Mouse (Mus musculus) T-helper 17 cell (primary cell): ENCODE results near the gene Skap2.

Experiments
- in situ Hi-C, 2 experiments: fragments of 300-600 bp; cut with MboI, MseI; formaldehyde crosslinking; loops; 1 replicate in 1 of 2; 2 replicates in 1 of 2; pipeline ENCODE4 v1.15.1; 2025; ENCODE audit warnings: high pct_unique_total_duplicates in 2 of 2

Gene Skap2

DNA sequence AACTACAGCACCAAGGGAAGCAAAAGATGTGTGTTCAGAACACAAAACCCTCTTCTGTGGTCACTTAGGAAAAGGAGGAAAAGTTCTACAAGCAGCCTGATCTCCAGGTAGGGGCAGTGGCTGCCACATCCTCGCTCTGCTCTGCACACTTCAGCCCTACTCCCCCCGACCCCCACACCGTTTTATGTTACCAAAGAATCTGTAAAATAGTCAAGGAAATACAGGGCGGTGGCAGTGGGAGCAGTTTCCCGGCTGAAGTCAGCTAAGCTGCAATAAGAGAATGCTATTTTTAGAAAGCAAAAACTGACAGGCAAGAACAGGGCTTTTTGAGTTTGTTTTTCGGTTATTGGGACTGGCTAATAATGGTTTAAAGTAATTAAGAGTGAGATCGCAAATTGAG, 160.8 kb downstream of the Skap2 start:
- in situ Hi-C loops: loop anchor here (10.0 to 25.0 kb wide), 4 partner anchors 257 to 647 kb away; no protein-coding TSS in a partner anchor

GRCm38 (mm10) chr6:51850030-51850817, 162.1 kb downstream of the Skap2 start:
- in situ Hi-C loops: loop anchor here (10.0 to 25.0 kb wide), 4 partner anchors 255 to 645 kb away; no protein-coding TSS in a partner anchor

GRCm38 (mm10) chr6:51849561-51849960, 162.8 kb downstream of the Skap2 start:
- in situ Hi-C loops: loop anchor here in 1 of 2 experiments (10.0 kb wide), 1 partner anchor 375 kb away; the partner anchor contains the start of gene Hoxa7

- in situ Hi-C loops: loop anchor here in 1 of 2 experiments (10.0 kb wide), 1 partner anchor 381 kb away; the partner anchor contains the start of gene Hoxa7
Observed at GRCm38 (mm10) chr6:51844106-51844505, 168.2 kb downstream of the Skap2 start.

GRCm38 (mm10) chr6:51843081-51843480, 169.3 kb downstream of the Skap2 start:
- in situ Hi-C loops: loop anchor here in 1 of 2 experiments (10.0 kb wide), 1 partner anchor 382 kb away; the partner anchor contains the start of gene Hoxa7

GRCm38 (mm10) chr6:51838177-51838576, 174.2 kb downstream of the Skap2 start:
- in situ Hi-C loops: no loop called here

DNA sequence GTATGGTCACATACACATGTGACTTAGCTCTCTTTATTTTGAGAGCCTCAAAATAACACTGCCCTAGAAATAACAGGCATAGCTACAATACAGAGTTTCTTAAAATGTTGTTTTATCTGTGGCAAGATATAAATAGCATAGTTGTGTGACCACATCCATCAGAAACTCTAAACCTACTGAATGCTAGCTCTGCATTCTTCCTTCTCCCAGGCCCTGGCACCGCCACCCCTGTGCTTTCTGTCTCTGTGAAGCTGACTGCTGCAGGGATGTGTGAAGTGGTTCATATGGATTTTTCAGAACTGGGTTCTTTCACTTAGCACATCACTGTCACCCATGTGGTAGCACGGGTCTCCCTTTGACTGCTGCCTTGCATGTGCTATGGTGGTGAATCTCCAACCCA, 179.0 kb downstream of the Skap2 start:
- in situ Hi-C loops: no loop called here

DNA sequence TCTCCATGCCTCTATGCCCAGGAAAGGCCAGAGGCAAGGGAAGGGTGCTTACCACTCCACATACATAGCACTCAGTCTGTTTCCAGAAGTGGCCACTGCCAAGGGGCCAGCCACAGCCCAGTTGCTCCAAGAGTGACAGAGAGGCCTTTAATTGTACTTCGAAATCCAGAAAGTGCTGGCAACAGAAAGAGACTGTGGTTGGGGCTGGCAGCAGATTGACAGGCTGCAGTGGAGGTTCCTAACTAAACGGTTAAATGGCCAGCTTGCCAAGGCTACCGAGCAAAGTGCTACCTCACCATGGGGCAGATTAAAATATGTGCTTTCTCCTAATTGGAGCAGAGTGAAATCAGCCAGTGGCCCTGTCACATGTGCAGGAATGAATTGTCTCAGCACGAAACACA, 186.7 kb downstream of the Skap2 start:
- in situ Hi-C loops: loop anchor here in 1 of 2 experiments (5.0 kb wide), 1 partner anchor 92 kb away; no protein-coding TSS in a partner anchor

DNA sequence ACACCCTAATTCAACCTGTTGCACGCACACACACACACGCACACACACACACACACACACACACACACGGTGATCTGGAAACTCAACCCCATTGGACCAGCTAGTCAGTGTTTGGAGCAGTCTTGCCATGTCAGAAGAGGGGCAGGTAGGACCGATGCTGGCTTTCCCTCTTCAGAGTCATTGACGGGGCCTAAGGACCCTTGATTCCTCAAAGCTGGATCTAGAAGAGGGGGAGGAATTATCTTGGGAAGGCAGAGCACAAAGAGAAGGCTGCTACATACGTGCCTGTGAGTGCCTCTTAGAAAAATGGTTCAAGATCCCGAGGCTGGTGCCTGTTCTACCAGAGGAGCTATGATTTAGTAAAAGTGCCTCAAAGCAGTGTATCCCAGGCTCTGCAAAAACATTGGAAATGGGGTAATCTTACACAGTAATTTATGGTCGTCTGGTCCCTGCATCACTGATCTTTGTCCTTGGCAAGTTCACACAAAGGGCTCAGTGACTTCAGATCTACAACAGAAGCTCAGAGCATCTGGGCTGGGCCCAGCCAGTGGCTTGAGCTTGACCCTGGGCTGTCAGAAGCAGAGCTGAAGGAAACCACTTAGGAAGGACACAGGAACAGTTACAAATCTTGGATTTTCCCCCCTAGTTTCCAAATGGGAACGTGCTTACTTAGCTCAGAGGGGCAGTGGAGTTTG, 188.1 kb downstream of the Skap2 start:
- in situ Hi-C loops: no loop called here

GRCm38 (mm10) chr6:51822049-51822448, 190.3 kb downstream of the Skap2 start:
- in situ Hi-C loops: no loop called here

GRCm38 (mm10) chr6:51820853-51821252, 191.5 kb downstream of the Skap2 start:
- in situ Hi-C loops: no loop called here

DNA sequence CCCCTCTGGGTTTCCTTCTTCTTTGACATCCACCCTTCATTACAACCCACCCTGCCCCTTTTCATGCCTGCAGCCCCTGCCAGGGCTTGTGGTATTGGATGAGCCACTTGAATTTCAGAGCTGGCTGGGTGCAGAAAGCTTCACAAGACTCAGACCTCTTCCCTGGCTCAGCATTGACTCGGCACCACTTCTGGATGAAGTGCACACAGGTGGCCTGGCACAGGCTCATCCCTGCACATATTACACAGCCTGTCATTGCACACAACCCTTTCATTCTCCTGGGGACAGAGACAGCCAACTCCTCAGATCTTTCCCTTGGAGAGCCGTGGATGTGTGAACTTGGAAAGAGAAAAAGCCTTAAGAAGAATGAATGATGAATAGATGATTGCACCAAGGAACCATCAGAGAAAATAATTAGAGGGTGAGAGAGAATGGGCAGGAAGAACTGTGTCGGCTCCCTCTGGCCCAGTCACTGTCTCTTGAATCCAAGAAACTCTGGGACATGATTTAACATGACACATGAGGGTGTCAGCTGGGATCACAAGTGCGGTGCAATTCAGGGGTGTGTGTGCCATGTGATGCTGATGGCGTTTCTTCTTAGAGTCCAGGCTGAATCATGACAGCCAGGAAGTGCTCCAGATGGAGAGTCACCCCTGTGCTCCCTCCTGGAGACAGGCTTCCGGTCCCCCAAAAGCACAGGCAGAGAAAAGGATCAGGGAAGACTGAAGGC, 195.3 kb downstream of the Skap2 start:
- in situ Hi-C loops: no loop called here

DNA sequence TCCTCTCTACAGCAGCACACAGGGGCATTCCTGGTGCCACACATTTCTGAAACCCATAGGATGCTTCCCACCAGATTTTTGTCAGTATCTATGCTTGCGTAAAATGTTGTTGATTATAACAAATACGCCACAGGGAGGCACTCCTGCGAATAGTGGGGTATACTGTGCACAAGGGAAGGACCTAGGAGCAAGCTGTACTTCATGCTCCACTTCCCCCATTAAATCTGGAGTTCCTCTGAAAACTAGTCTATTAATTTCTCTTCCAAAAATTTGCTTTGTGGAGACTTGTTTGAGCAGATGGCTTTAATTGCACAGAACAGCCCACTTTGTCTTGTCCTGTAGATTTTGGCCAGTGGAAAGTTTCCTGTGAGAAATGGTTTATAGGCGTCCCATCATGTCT, 201.4 kb downstream of the Skap2 start:
- in situ Hi-C loops: no loop called here

DNA sequence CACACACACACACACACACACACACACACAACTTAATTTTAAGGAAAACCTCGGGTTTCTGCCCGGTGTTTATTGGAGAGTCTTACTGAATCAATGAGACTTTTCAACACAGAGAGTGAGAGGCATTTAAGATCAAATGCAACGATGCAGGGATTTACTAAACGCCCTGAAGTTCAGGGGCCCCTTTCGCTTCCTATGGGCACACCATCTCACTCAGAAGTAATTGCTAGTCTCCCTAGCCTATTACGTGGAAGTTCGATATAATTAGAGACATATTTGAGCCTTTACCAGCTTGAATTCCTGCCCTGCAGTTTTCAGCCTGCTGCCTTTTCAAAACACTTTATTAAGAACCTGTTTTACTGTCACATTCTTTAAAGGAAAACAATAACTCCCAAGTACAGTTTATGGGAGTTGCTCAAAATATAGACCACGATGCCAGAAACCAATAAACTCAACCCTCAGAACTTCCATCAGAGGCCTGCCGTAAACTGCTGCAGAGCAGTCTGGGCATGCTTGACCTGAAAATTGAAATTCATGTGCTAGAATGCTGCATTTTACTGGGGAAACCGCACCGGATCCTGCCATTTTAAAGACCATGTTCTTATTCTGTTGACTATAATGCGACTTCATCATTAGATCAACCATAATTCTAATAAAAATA, 203.1 kb downstream of the Skap2 start:
- in situ Hi-C loops: no loop called here

- in situ Hi-C loops: no loop called here
Observed at GRCm38 (mm10) chr6:51808011-51808410, 204.3 kb downstream of the Skap2 start.
